17 mouse cellular contexts compared by ENCODE assay signal in the genomic region with DNA sequence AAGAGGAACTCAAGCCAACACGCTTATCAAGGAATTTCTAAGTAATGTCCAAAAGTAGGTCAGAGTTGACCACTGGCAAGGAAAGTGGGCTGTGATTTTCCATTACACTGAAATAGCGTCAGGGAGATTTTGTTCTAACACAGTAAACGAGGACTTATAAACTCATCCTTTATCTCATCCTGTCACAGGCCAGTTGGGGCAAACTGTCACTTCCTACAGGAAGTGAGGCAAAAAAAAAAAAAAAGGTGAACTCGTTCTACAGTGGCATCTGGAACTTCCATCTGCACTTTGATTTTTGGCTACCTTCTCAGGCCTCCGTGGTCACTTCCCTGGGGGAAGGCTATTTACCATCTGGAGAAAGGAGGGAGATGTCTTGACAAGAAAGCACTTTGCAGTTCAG. TPM values are rescaled to one million over a fixed set of nuclear protein-coding genes. Genes with fewer than 3 reads are reported as not detected.
DNase-seq lines count a peak whose midpoint lies in the region; ATAC-seq and TF ChIP-seq lines count a peak whose summit lies in the region.
"Had no signal": no experiment of that assay in that cellular context is flagged by ENCODE, and none has a peak within 500 bp of the region (broad histone marks: within the 10 kb centered on the region; RNA-seq: fewer than 3 reads in every experiment).

No protein-coding gene starts in this region.

- DNase-seq in adrenal gland, postnatal 14 days, result peak; percentile 17
- no peak for DNase-seq in adrenal gland, adult 18-20 months (ENCODE audit: low spot score in 2 of 2)
- peak; percentile 77 for DNase-seq in kidney, adult 2 months
- peak; percentile 39 for DNase-seq in heart, postnatal 4 days
- peak; percentile 86 for DNase-seq in lung, postnatal 36 days
- DNase-seq in left cerebral cortex, adult 9 months (ENCODE audit: low spot score in 2 of 2), result no peak
- DNase-seq: B cell, adult 2 months; retina, postnatal 1 day had no signal

- WGBS in kidney, adult 2 months, result 29% methylated on average over 5 of the region's 5 CpGs
- 66% methylated on average over 5 of the region's 5 CpGs for WGBS in kidney, embryonic 16.5 days
- WGBS in midbrain, embryonic 16.5 days, result 83% methylated on average over 5 of the region's 5 CpGs

- H3K4me2 ChIP-seq in kidney, embryonic 16.5 days (replicated peaks; ENCODE audit: low read depth, low read length), result no peak overlapping the region
- no peak overlapping the region for H3K4me2 ChIP-seq in midbrain, embryonic 16.5 days (ENCODE audit: low read length)
- H3K4me2 ChIP-seq: hindbrain, embryonic 15.5 days had no signal

- H3K27ac ChIP-seq in kidney, adult 2 months (ENCODE audit: insufficient read depth, low read depth, low read length), result no peak overlapping the region; the same call in 1 of the 2 replicates
- no peak overlapping the region for H3K27ac ChIP-seq in kidney, embryonic 16.5 days (ENCODE audit: low read length)
- H3K27ac ChIP-seq in midbrain, embryonic 16.5 days (ENCODE audit: low read length), result no peak overlapping the region
- H3K27ac ChIP-seq: hindbrain, embryonic 15.5 days; macrophage had no signal

- no peaks in the 10 kb centered on the region for H3K27me3 ChIP-seq in kidney, adult 2 months (replicated peaks; ENCODE audit: control insufficient read depth, insufficient read depth, low read length)
- H3K27me3 ChIP-seq in kidney, embryonic 16.5 days (ENCODE audit: insufficient read depth, low read length), result no peaks in the 10 kb centered on the region
- H3K27me3 ChIP-seq in midbrain, embryonic 16.5 days (ENCODE audit: control insufficient read depth, insufficient read depth, low read depth, low read length), result no peaks in the 10 kb centered on the region
- H3K27me3 ChIP-seq: hindbrain, embryonic 15.5 days had no signal

- no peak for ATAC-seq in kidney, embryonic 16.5 days (ENCODE audit: low FRiP score, low TSS enrichment)
- no peak for ATAC-seq in midbrain, embryonic 16.5 days
- ATAC-seq: activated CD4-positive, CD25-positive, alpha-beta regulatory T cell, adult 4 months had no signal

- no peak overlapping the region for H3K9ac ChIP-seq in kidney, embryonic 16.5 days (replicated peaks; ENCODE audit: low read length)
- H3K9ac ChIP-seq in midbrain, embryonic 16.5 days (ENCODE audit: low read depth, low read length), result no peak overlapping the region
- H3K9ac ChIP-seq: hindbrain, embryonic 15.5 days had no signal

- H3K9me3 ChIP-seq in kidney, embryonic 16.5 days (ENCODE audit: low read length), result no peaks in the 10 kb centered on the region
- H3K9me3 ChIP-seq in midbrain, embryonic 16.5 days (replicated peaks; ENCODE audit: control insufficient read depth, low read length, poor library complexity, severe bottlenecking), result no peaks in the 10 kb centered on the region
- H3K9me3 ChIP-seq: hindbrain, embryonic 15.5 days had no signal

- TF ChIP-seq POLR2A in kidney, adult 2 months (IDR thresholded peaks at IDR 0.05; ENCODE audit: low read depth, low read length), result no peak

- no peaks in the 10 kb centered on the region; the same call in 1 of the 2 replicates for H3K36me3 ChIP-seq in kidney, adult 2 months (ENCODE audit: control insufficient read depth, insufficient read depth, low read length)
- peaks cover 51% of the 10 kb centered on the region for H3K36me3 ChIP-seq in kidney, embryonic 16.5 days (ENCODE audit: insufficient read depth, low read length)
- H3K36me3 ChIP-seq in midbrain, embryonic 16.5 days (ENCODE audit: control insufficient read depth, insufficient read depth, low read length), result no peaks in the 10 kb centered on the region
- H3K36me3 ChIP-seq: hindbrain, embryonic 15.5 days had no signal

- no peak for TF ChIP-seq CTCF in kidney, adult 2 months (conservative IDR thresholded peaks at IDR 0.05; ENCODE audit: insufficient read depth, insufficient read length, low read depth, low read length)

- 0 out of 2 replicates have a peak, but pooled peaks cover 3% of the 10 kb centered on the region for H3K4me1 ChIP-seq in kidney, adult 2 months (ENCODE audit: control insufficient read depth, insufficient read depth, low read length)
- peaks cover 21% of the 10 kb centered on the region for H3K4me1 ChIP-seq in kidney, embryonic 16.5 days (ENCODE audit: insufficient read depth, low read length)
- no peaks in the 10 kb centered on the region for H3K4me1 ChIP-seq in midbrain, embryonic 16.5 days (ENCODE audit: control insufficient read depth, insufficient read depth, low read length)

- H3K4me3 ChIP-seq in kidney, adult 2 months (ENCODE audit: insufficient read depth, low read depth, low read length), result no peak overlapping the region
- H3K4me3 ChIP-seq in kidney, embryonic 16.5 days (ENCODE audit: low read length), result no peak overlapping the region
- no peak overlapping the region for H3K4me3 ChIP-seq in midbrain, embryonic 16.5 days (ENCODE audit: low read depth, low read length)
- H3K4me3 ChIP-seq: hindbrain, embryonic 15.5 days; myocyte had no signal

RNA-seq across cellular contexts. Expression of gene Gm15737, which starts 5.7 kb away (rescaled TPM):
- total RNA-seq in adrenal gland, postnatal 14 days (2021), result not detected in 2 replicates
- total RNA-seq in adrenal gland, adult 18-20 months (2021), result not detected
- polyA plus RNA-seq in kidney, adult 2 months (2012; rRNA removed), result 0.01 TPM in 1 of 2 replicates, not detected in the other
- polyA plus RNA-seq in kidney, embryonic 16.5 days (2015; fragmentation: Nextera tagmentation; extraction: Ambion mirVana), result 0.04 and 0.12 TPM in 2 replicates
- under 1 TPM; 0.09 to 0.14 TPM for total RNA-seq in heart, postnatal 4 days (2021)
- polyA plus RNA-seq in midbrain, embryonic 16.5 days (2015; fragmentation: Nextera tagmentation; extraction: Ambion mirVana), result not detected in 2 replicates
- total RNA-seq: layer of hippocampus, adult 18-20 months; left cerebral cortex, postnatal 36 days; MEL had no signal
- polyA plus RNA-seq: activated CD4-positive, CD25-positive, alpha-beta regulatory T cell, adult 4 months; hindbrain, embryonic 15.5 days; macrophage; myocyte had no signal

RNA-seq across cellular contexts. Expression of gene A730049H05Rik, which starts 58.6 kb away (rescaled TPM):
- total RNA-seq in adrenal gland, postnatal 14 days (2021), result 2.7 and 2.8 TPM in 2 replicates
- 1 to 10 TPM; 1.7 to 3.7 TPM for total RNA-seq in adrenal gland, adult 18-20 months (2021)
- polyA plus RNA-seq in kidney, adult 2 months (2012; rRNA removed), result 2.1 and 2.6 TPM in 2 replicates
- 2.3 and 3.1 TPM in 2 replicates for polyA plus RNA-seq in kidney, embryonic 16.5 days (2015; fragmentation: Nextera tagmentation; extraction: Ambion mirVana)
- under 1 TPM; 0.33 to 0.43 TPM for total RNA-seq in heart, postnatal 4 days (2021)
- polyA plus RNA-seq in midbrain, embryonic 16.5 days (2015; fragmentation: Nextera tagmentation; extraction: Ambion mirVana), result 0.17 and 0.58 TPM in 2 replicates
- total RNA-seq: left cerebral cortex, postnatal 36 days; MEL had no signal
- polyA plus RNA-seq: activated CD4-positive, CD25-positive, alpha-beta regulatory T cell, adult 4 months; macrophage had no signal

Comparison
In these comparisons a context has a peak if more than half of its experiments do, and no peak if none do; other contexts are left out.
1. DNase-seq: peak in adrenal gland, postnatal 14 days (single experiment), kidney, adult 2 months (single experiment), heart, postnatal 4 days (single experiment) and lung, postnatal 36 days (single experiment); none in adrenal gland, adult 18-20 months (0 of 2) and left cerebral cortex, adult 9 months (0 of 2).